Mouse (Mus musculus) spleen, adult 12 weeks (tissue): Measurements from ENCODE around the gene Akt1.

ENCODE experiments used
- DNase-seq: peaks from one replicate; pipeline ENCODE4 v3.0.0; 2022; ENCODE audit warnings: low spot score

Akt1 gene

GRCm38 (mm10) chr12:112674132-112675011 lies at the start of gene Akt1:
Gene Akt1 (minus strand): TSS chr12:112674884.
- DNase-seq, result peak; percentile 47

- DNase-seq, result peak; percentile 37
Observed at GRCm38 (mm10) chr12:112724077-112724805, 49.6 kb upstream of the Akt1 start.

GRCm38 (mm10) chr12:112723445-112723844 lies 48.8 kb upstream of the Akt1 start:
- no peak for DNase-seq

GRCm38 (mm10) chr12:112723028-112723330 lies 48.3 kb upstream of the Akt1 start:
- DNase-seq, result no peak

- no peak for DNase-seq
Observed at GRCm38 (mm10) chr12:112722240-112723027, 47.8 kb upstream of the Akt1 start.

GRCm38 (mm10) chr12:112721424-112722239 lies 46.9 kb upstream of the Akt1 start:
- no peak for DNase-seq

GRCm38 (mm10) chr12:112720890-112721423 lies 46.3 kb upstream of the Akt1 start:
- DNase-seq, result no peak

- no peak for DNase-seq
Observed at GRCm38 (mm10) chr12:112720216-112720615, 45.5 kb upstream of the Akt1 start, which contains the start of gene Cep170b. Gene Cep170b (plus strand): TSS chr12:112720455.

- DNase-seq, result no peak
Observed at GRCm38 (mm10) chr12:112718995-112719394, 44.3 kb upstream of the Akt1 start.

- no peak for DNase-seq
Observed at GRCm38 (mm10) chr12:112717140-112717539, 42.5 kb upstream of the Akt1 start.

GRCm38 (mm10) chr12:112713984-112714383 lies 39.3 kb upstream of the Akt1 start:
- no peak for DNase-seq

GRCm38 (mm10) chr12:112707573-112707869 lies 32.8 kb upstream of the Akt1 start:
- no peak for DNase-seq

- peak; percentile 71 for DNase-seq
Observed at GRCm38 (mm10) chr12:112706704-112707572, 32.3 kb upstream of the Akt1 start.

GRCm38 (mm10) chr12:112702374-112703320 lies 28.0 kb upstream of the Akt1 start:
- DNase-seq, result no peak

- DNase-seq, result no peak
Observed at GRCm38 (mm10) chr12:112700522-112700921, 25.8 kb upstream of the Akt1 start.

GRCm38 (mm10) chr12:112696806-112697425 lies 22.2 kb upstream of the Akt1 start:
- DNase-seq, result no peak

GRCm38 (mm10) chr12:112694127-112694475 lies 19.4 kb upstream of the Akt1 start:
- no peak for DNase-seq

GRCm38 (mm10) chr12:112693185-112694126 lies 18.8 kb upstream of the Akt1 start:
- DNase-seq, result peak; percentile 76
